Mouse (Mus musculus) liver, embryonic 14 days (tissue): ENCODE results near the gene Evi2b. TPM values are rescaled to one million over a fixed set of nuclear protein-coding genes. Genes with fewer than 3 reads are reported as not detected.

Experiments
- polyA plus RNA-seq: library from polyadenylated mRNA; depleted of rRNA; stranded (reverse); fragments of >200 nt; gene quantifications from 2 replicates; pipeline ENCODE4 v1.2.3, GENCODE M21; 2012; rRNA removed

The Evi2b gene
- 8.0 and 10.5 TPM in 2 replicates for polyA plus RNA-seq

GRCm38 (mm10) chr11:79523560-79524309 is at the start of gene Evi2b:
Gene Evi2b, minus strand, starts transcription at chr11:79523762.

GRCm38 (mm10) chr11:79530333-79530761 is 6.8 kb upstream of the Evi2b start, which contains the start of the genes Evi2 and Evi2a:
Gene Evi2, minus strand, starts transcription at chr11:79530589.
Gene Evi2a, minus strand, starts transcription at chr11:79530609.

GRCm38 (mm10) chr11:79503845-79504244 is 19.7 kb downstream of the Evi2b start, which contains the start of gene Omg:
Gene Omg, minus strand, starts transcription at chr11:79504084.

Other genes with a start within 250 kb of the Evi2b start
- not detected in 2 replicates for gene Gm9964, start 226.9 kb downstream of the Evi2b start, polyA plus RNA-seq
- 2.5 and 2.7 TPM in 2 replicates for gene Nf1, start 184.1 kb downstream of the Evi2b start, polyA plus RNA-seq
- gene Omg, start 19.7 kb downstream of the Evi2b start, polyA plus RNA-seq, result 0.01 and 0.05 TPM in 2 replicates
- 0.43 and 0.50 TPM in 2 replicates for gene Evi2, start 6.8 kb upstream of the Evi2b start, polyA plus RNA-seq
- gene Evi2a, start 6.8 kb upstream of the Evi2b start, polyA plus RNA-seq, result 4.0 and 4.7 TPM in 2 replicates
- gene Rab11fip4, start 67.5 kb upstream of the Evi2b start, polyA plus RNA-seq, result 0.54 and 0.77 TPM in 2 replicates